In the genomic region with DNA sequence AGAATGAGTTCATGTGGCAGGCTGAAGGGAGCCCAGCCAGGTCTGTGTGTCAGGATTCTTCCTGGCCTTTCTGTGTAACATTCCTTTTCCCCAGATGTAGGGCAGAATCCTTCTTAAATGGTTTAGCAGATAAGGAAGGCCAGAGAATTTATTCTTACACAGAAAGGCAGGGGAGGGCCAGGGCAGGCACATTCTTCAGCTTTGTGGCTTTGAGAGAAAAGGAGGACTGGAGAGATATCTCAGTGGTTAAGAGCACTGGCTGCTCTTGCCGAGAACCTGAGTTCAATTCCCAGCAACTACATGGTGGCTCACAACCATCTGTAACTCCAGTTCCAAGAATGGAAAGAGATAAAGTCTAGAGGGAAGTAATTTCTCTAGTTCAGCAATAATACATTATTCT, we compare ENCODE assay signal across 24 mouse cellular contexts. TPM values are rescaled to one million over a fixed set of nuclear protein-coding genes. Genes with fewer than 3 reads are reported as not detected.
DNase-seq lines count a peak whose midpoint lies in the region; ATAC-seq and TF ChIP-seq lines count a peak whose summit lies in the region.
"Had no signal": no experiment of that assay in that cellular context is flagged by ENCODE, and none has a peak within 500 bp of the region (broad histone marks: within the 10 kb centered on the region; RNA-seq: fewer than 3 reads in every experiment).

No protein-coding gene starts in this region.

- TF ChIP-seq EP300 in liver, postnatal 0 days (IDR thresholded peaks at IDR 0.05; ENCODE audit: low read depth), result no peak; the same call in 1 of the 2 replicates

- no peak for ATAC-seq in heart, embryonic 13.5 days (ENCODE audit: extremely low read depth, insufficient number of reproducible peaks, low FRiP score, low TSS enrichment)
- 0 out of 2 replicates have a peak, but pooled peaks have one; percentile 58 for ATAC-seq in common myeloid progenitor, adult 5-6 weeks (replicated peaks; ENCODE audit: low read depth, poor library complexity, severe bottlenecking)
- ATAC-seq in liver, postnatal 0 days, result no peak
- ATAC-seq: forebrain, embryonic 13.5 days; forebrain, embryonic 16.5 days; hindbrain, embryonic 16.5 days; intestine, embryonic 15.5 days; Patski had no signal

- H3K4me3 ChIP-seq in heart, embryonic 13.5 days, result no peak overlapping the region
- H3K4me3 ChIP-seq in liver, postnatal 0 days (ENCODE audit: low read depth, low read length), result no peak overlapping the region
- H3K4me3 ChIP-seq: forebrain, embryonic 10.5 days; forebrain, embryonic 13.5 days; gastrocnemius, adult 2 months; heart, embryonic 12.5 days; hindbrain, embryonic 10.5 days; hindbrain, embryonic 13.5 days; intestine, embryonic 15.5 days had no signal

- H3K4me2 ChIP-seq in heart, embryonic 13.5 days, result no peak overlapping the region
- no peak overlapping the region for H3K4me2 ChIP-seq in liver, postnatal 0 days (ENCODE audit: low read depth, low read length)
- H3K4me2 ChIP-seq: forebrain, embryonic 13.5 days; heart, embryonic 12.5 days; hindbrain, embryonic 13.5 days; intestine, embryonic 15.5 days had no signal

- DNase-seq in heart, postnatal 4 days, result no peak
- DNase-seq in MN1 (ENCODE audit: low spot score), result peak; percentile 51
- DNase-seq in liver, postnatal 0 days, result no peak
- DNase-seq in frontal cortex, postnatal 14 days (ENCODE audit: low spot score in 2 of 2), result no peak
- DNase-seq in gastrocnemius, postnatal 25 days, result no peak
- DNase-seq: adrenal gland, postnatal 10 days; cerebellum, adult 11-12 months; cerebellum, adult 8-10 months; cerebellum, postnatal 10 days; cerebellum, postnatal 36 days; gastrocnemius, adult 2 months; gastrocnemius, postnatal 14 days; heart, adult 18-20 months had no signal

- WGBS in heart, embryonic 13.5 days, result 19% methylated on average over 1 of the region's 1 CpGs
- 23% methylated on average over 1 of the region's 1 CpGs for WGBS in liver, postnatal 0 days (ENCODE audit: insufficient replicate concordance)

- H3K9ac ChIP-seq in heart, embryonic 13.5 days, result no peak overlapping the region
- H3K9ac ChIP-seq in liver, postnatal 0 days (replicated peaks), result no peak overlapping the region
- H3K9ac ChIP-seq: forebrain, embryonic 13.5 days; heart, embryonic 12.5 days; hindbrain, embryonic 13.5 days; intestine, embryonic 15.5 days had no signal

- H3K27ac ChIP-seq in heart, embryonic 13.5 days (replicated peaks), result 0 out of 2 replicates have a peak overlapping the region, but pooled peaks have one; percentile 43
- H3K27ac ChIP-seq in liver, postnatal 0 days (ENCODE audit: low read depth), result no peak overlapping the region
- H3K27ac ChIP-seq: forebrain, embryonic 10.5 days; forebrain, embryonic 13.5 days; gastrocnemius, adult 2 months; hindbrain, embryonic 10.5 days; hindbrain, embryonic 13.5 days; intestine, embryonic 15.5 days had no signal

- H3K4me1 ChIP-seq in heart, embryonic 13.5 days, result peaks cover 32% of the 10 kb centered on the region
- H3K4me1 ChIP-seq in liver, postnatal 0 days (ENCODE audit: insufficient read depth), result no peaks in the 10 kb centered on the region

- TF ChIP-seq CTCF in liver, postnatal 0 days (IDR thresholded peaks at IDR 0.05; ENCODE audit: low read depth), result no peak

- no peaks in the 10 kb centered on the region for H3K36me3 ChIP-seq in heart, embryonic 13.5 days
- H3K36me3 ChIP-seq in liver, postnatal 0 days (replicated peaks; ENCODE audit: insufficient read depth, low read length), result no peaks in the 10 kb centered on the region
- H3K36me3 ChIP-seq: forebrain, embryonic 10.5 days; heart, embryonic 12.5 days; hindbrain, embryonic 10.5 days; hindbrain, embryonic 13.5 days; intestine, embryonic 15.5 days had no signal

- no peaks in the 10 kb centered on the region for H3K27me3 ChIP-seq in heart, embryonic 13.5 days (replicated peaks)
- no peaks in the 10 kb centered on the region for H3K27me3 ChIP-seq in liver, postnatal 0 days (ENCODE audit: insufficient read depth, low read length)
- H3K27me3 ChIP-seq: forebrain, embryonic 13.5 days; heart, embryonic 12.5 days; hindbrain, embryonic 13.5 days; intestine, embryonic 15.5 days; Patski had no signal

- no peaks in the 10 kb centered on the region for H3K9me3 ChIP-seq in heart, embryonic 13.5 days
- H3K9me3 ChIP-seq in liver, postnatal 0 days (ENCODE audit: low read length), result no peaks in the 10 kb centered on the region
- H3K9me3 ChIP-seq: forebrain, embryonic 10.5 days; forebrain, embryonic 13.5 days; heart, embryonic 12.5 days; hindbrain, embryonic 10.5 days; hindbrain, embryonic 13.5 days; intestine, embryonic 15.5 days had no signal

RNA-seq across cellular contexts. Expression of a gene that starts 31.1 kb away (rescaled TPM):
- polyA plus RNA-seq in heart, embryonic 13.5 days (2015; fragmentation: Nextera tagmentation; extraction: Ambion mirVana), result 426 and 458 TPM in 2 replicates
- total RNA-seq in heart, postnatal 4 days (2021), result 100 to 1,000 TPM; 234 to 247 TPM
- total RNA-seq in common myeloid progenitor, adult 5-6 weeks (2017), result 104 and 149 TPM in 2 replicates
- 234 and 251 TPM in 2 replicates for polyA plus RNA-seq in liver, postnatal 0 days (2015; fragmentation: Nextera tagmentation; extraction: Ambion mirVana)
- total RNA-seq in gastrocnemius, postnatal 25 days (2021), result 100 to 1,000 TPM; 124 to 125 TPM
